Mouse (Mus musculus): Measurements from ENCODE around the gene Tmed5. TPM values are rescaled to one million over a fixed set of nuclear protein-coding genes. Genes with fewer than 3 reads are reported as not detected.
"Not testable (repeated sequence)": the region's sequence is repeated elsewhere in the genome, so short reads cannot be mapped to it uniquely, and the experiment has no call there.

Tmed5 gene
- polyA plus RNA-seq, 1 experiment from 2014 or later: 24.3 TPM

GRCm38 (mm10) chr5:108100196-108100595, 32.2 kb downstream of the Tmed5 start:
- Histone ChIP-seq H3K27me3 (replicated peaks; ENCODE audit: control insufficient read depth, insufficient read depth, low read length) (no peaks in the 10 kb centered on the region), H3K27ac (ENCODE audit: low read length) (no peak overlapping the region), H3K9ac (replicated peaks; ENCODE audit: low read depth, low read length) (no peak overlapping the region), H3K4me1 (replicated peaks; ENCODE audit: control insufficient read depth, insufficient read depth, low read length) (no peaks in the 10 kb centered on the region), H3K4me3 (replicated peaks; ENCODE audit: low read length) (no peak overlapping the region), H3K36me3 (ENCODE audit: control insufficient read depth, insufficient read depth) (peaks cover 30% of the 10 kb centered on the region), H3K4me2 (ENCODE audit: low read length) (no peak overlapping the region), H3K9me3 (ENCODE audit: control insufficient read depth, low read length) (no peaks in the 10 kb centered on the region)
- ATAC-seq: no peak

- no peak for ATAC-seq
- 97% methylated on average over 3 of the region's 3 CpGs for WGBS
- H3K36me3 ChIP-seq (ENCODE audit: control insufficient read depth, insufficient read depth): peaks cover 26% of the 10 kb centered on the region
- no peaks in the 10 kb centered on the region for H3K4me1 ChIP-seq (replicated peaks; ENCODE audit: control insufficient read depth, insufficient read depth, low read length)
- H3K4me2 ChIP-seq (ENCODE audit: low read length): no peak overlapping the region
- no peak overlapping the region for H3K4me3 ChIP-seq (replicated peaks; ENCODE audit: low read length)
- H3K9me3 ChIP-seq (ENCODE audit: control insufficient read depth, low read length): no peaks in the 10 kb centered on the region
- no peak overlapping the region for H3K9ac ChIP-seq (replicated peaks; ENCODE audit: low read depth, low read length)
- H3K27me3 ChIP-seq (replicated peaks; ENCODE audit: control insufficient read depth, insufficient read depth, low read length): no peaks in the 10 kb centered on the region
- no peak overlapping the region for H3K27ac ChIP-seq (ENCODE audit: low read length)
Measured at GRCm38 (mm10) chr5:108097676-108098075, 34.7 kb downstream of the Tmed5 start.

DNA sequence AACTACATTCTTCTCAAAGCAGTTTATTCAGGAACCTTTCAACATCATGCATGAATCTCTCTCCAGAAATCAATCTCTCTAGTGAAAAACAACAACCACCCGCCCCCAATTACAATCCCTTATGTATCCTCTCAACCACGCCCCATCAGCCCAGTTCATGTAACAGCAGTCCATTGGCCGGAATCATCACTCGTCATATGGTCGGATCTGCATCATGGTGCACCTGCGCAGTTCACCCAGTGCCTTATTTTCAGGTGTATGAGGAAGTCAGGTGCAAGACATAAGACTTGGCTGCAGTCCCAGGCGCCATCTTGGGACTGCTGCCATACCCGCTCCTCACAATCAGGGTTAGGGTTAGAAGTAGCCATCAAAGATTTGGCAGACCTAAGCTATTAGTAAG, 39.7 kb downstream of the Tmed5 start:
- H3K4me3 ChIP-seq (replicated peaks; ENCODE audit: low read length); H3K9me3 ChIP-seq (ENCODE audit: control insufficient read depth, low read length); ATAC-seq; H3K4me1 ChIP-seq (replicated peaks; ENCODE audit: control insufficient read depth, insufficient read depth, low read length); H3K4me2 ChIP-seq (ENCODE audit: low read length); H3K27me3 ChIP-seq (replicated peaks; ENCODE audit: control insufficient read depth, insufficient read depth, low read length); H3K27ac ChIP-seq (ENCODE audit: low read length); H3K9ac ChIP-seq (replicated peaks; ENCODE audit: low read depth, low read length): not testable (repeated sequence)
- 94% methylated on average over 8 of the region's 8 CpGs for WGBS
- H3K36me3 ChIP-seq (ENCODE audit: control insufficient read depth, insufficient read depth): peaks cover 26% of the 10 kb centered on the region

- H3K27me3 ChIP-seq (replicated peaks; ENCODE audit: control insufficient read depth, insufficient read depth, low read length): no peaks in the 10 kb centered on the region
- H3K9me3 ChIP-seq (ENCODE audit: control insufficient read depth, low read length): no peaks in the 10 kb centered on the region
- no peak overlapping the region for H3K4me2 ChIP-seq (ENCODE audit: low read length)
- ATAC-seq: no peak
- H3K36me3 ChIP-seq (ENCODE audit: control insufficient read depth, insufficient read depth): peaks cover 31% of the 10 kb centered on the region
- no peak overlapping the region for H3K4me3 ChIP-seq (replicated peaks; ENCODE audit: low read length)
- H3K27ac ChIP-seq (ENCODE audit: low read length): no peak overlapping the region
- WGBS: 89% methylated on average over 2 of the region's 2 CpGs
- H3K9ac ChIP-seq (replicated peaks; ENCODE audit: low read depth, low read length): no peak overlapping the region
- no peaks in the 10 kb centered on the region for H3K4me1 ChIP-seq (replicated peaks; ENCODE audit: control insufficient read depth, insufficient read depth, low read length)
Measured at GRCm38 (mm10) chr5:108085440-108085839, 47.0 kb downstream of the Tmed5 start.

DNA sequence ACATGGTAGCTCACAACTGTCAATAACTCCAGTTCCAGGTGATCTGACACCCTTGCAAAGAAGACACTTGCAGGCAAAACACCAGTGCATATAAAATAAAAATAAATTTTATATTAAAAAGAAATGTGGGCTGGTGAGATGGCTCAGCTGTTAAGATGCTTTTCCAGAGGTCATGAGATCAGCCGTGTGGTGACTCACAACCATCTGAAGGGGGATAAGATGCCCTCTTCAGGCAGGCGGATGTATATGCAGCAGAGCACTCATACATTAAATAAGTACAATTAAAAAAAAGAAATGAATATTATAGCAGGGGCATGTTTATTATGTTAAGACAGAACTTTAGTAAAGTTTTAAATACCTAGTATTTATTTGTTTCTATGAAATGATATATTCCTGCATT, 50.0 kb downstream of the Tmed5 start:
- H3K27me3 ChIP-seq (replicated peaks; ENCODE audit: control insufficient read depth, insufficient read depth, low read length): no peaks in the 10 kb centered on the region
- no peak for ATAC-seq
- no peaks in the 10 kb centered on the region for H3K9me3 ChIP-seq (ENCODE audit: control insufficient read depth, low read length)
- no peak overlapping the region for H3K4me3 ChIP-seq (replicated peaks; ENCODE audit: low read length)
- no peaks in the 10 kb centered on the region for H3K4me1 ChIP-seq (replicated peaks; ENCODE audit: control insufficient read depth, insufficient read depth, low read length)
- 38% methylated on average over 2 of the region's 2 CpGs for WGBS
- H3K36me3 ChIP-seq (ENCODE audit: control insufficient read depth, insufficient read depth): peaks cover 27% of the 10 kb centered on the region
- no peak overlapping the region for H3K9ac ChIP-seq (replicated peaks; ENCODE audit: low read depth, low read length)
- H3K27ac ChIP-seq (ENCODE audit: low read length): no peak overlapping the region
- H3K4me2 ChIP-seq (ENCODE audit: low read length): no peak overlapping the region

GRCm38 (mm10) chr5:108079603-108080002, 52.8 kb downstream of the Tmed5 start:
- Histone ChIP-seq H3K4me2 (ENCODE audit: low read length) (no peak overlapping the region), H3K36me3 (ENCODE audit: control insufficient read depth, insufficient read depth) (peaks cover 28% of the 10 kb centered on the region), H3K4me1 (replicated peaks; ENCODE audit: control insufficient read depth, insufficient read depth, low read length) (no peaks in the 10 kb centered on the region), H3K27me3 (replicated peaks; ENCODE audit: control insufficient read depth, insufficient read depth, low read length) (no peaks in the 10 kb centered on the region), H3K9ac (replicated peaks; ENCODE audit: low read depth, low read length) (no peak overlapping the region), H3K27ac (ENCODE audit: low read length) (no peak overlapping the region), H3K4me3 (replicated peaks; ENCODE audit: low read length) (no peak overlapping the region), H3K9me3 (ENCODE audit: control insufficient read depth, low read length) (no peaks in the 10 kb centered on the region)
- ATAC-seq: no peak

GRCm38 (mm10) chr5:108076833-108077540, 55.4 kb downstream of the Tmed5 start:
- H3K4me3 ChIP-seq (replicated peaks; ENCODE audit: low read length): no peak overlapping the region
- H3K27ac ChIP-seq (ENCODE audit: low read length): no peak overlapping the region
- H3K4me2 ChIP-seq (ENCODE audit: low read length): no peak overlapping the region
- no peak for ATAC-seq
- WGBS: 45% methylated on average over 6 of the region's 6 CpGs
- H3K36me3 ChIP-seq (ENCODE audit: control insufficient read depth, insufficient read depth): peaks cover 24% of the 10 kb centered on the region
- H3K9me3 ChIP-seq (ENCODE audit: control insufficient read depth, low read length): no peaks in the 10 kb centered on the region
- H3K9ac ChIP-seq (replicated peaks; ENCODE audit: low read depth, low read length): no peak overlapping the region
- no peaks in the 10 kb centered on the region for H3K4me1 ChIP-seq (replicated peaks; ENCODE audit: control insufficient read depth, insufficient read depth, low read length)
- H3K27me3 ChIP-seq (replicated peaks; ENCODE audit: control insufficient read depth, insufficient read depth, low read length): no peaks in the 10 kb centered on the region

- peaks cover 25% of the 10 kb centered on the region for H3K36me3 ChIP-seq (ENCODE audit: control insufficient read depth, insufficient read depth)
- no peak overlapping the region for H3K4me3 ChIP-seq (replicated peaks; ENCODE audit: low read length)
- no peak for ATAC-seq
- no peaks in the 10 kb centered on the region for H3K9me3 ChIP-seq (ENCODE audit: control insufficient read depth, low read length)
- no peak overlapping the region for H3K9ac ChIP-seq (replicated peaks; ENCODE audit: low read depth, low read length)
- no peak overlapping the region for H3K27ac ChIP-seq (ENCODE audit: low read length)
- no peaks in the 10 kb centered on the region for H3K27me3 ChIP-seq (replicated peaks; ENCODE audit: control insufficient read depth, insufficient read depth, low read length)
- no peak overlapping the region for H3K4me2 ChIP-seq (ENCODE audit: low read length)
- H3K4me1 ChIP-seq (replicated peaks; ENCODE audit: control insufficient read depth, insufficient read depth, low read length): no peaks in the 10 kb centered on the region
Measured at GRCm38 (mm10) chr5:108076241-108076640, 56.2 kb downstream of the Tmed5 start.

- Histone ChIP-seq H3K9me3 (ENCODE audit: control insufficient read depth, low read length) (no peaks in the 10 kb centered on the region), H3K9ac (replicated peaks; ENCODE audit: low read depth, low read length) (no peak overlapping the region), H3K36me3 (ENCODE audit: control insufficient read depth, insufficient read depth) (peaks cover 38% of the 10 kb centered on the region), H3K4me1 (replicated peaks; ENCODE audit: control insufficient read depth, insufficient read depth, low read length) (peaks cover 9% of the 10 kb centered on the region), H3K27me3 (replicated peaks; ENCODE audit: control insufficient read depth, insufficient read depth, low read length) (no peaks in the 10 kb centered on the region), H3K4me2 (ENCODE audit: low read length) (no peak overlapping the region), H3K4me3 (replicated peaks; ENCODE audit: low read length) (no peak overlapping the region), H3K27ac (ENCODE audit: low read length) (no peak overlapping the region)
- ATAC-seq: no peak
- 100% methylated on average over 1 of the region's 1 CpGs for WGBS
Measured at GRCm38 (mm10) chr5:108072301-108072700, 60.1 kb downstream of the Tmed5 start.

Data from forebrain, embryonic 16.5 days (tissue).